Mouse (Mus musculus) lung, adult 2 months (tissue): ENCODE results near the gene BC004004. TPM values are rescaled to one million over a fixed set of nuclear protein-coding genes. Genes with fewer than 3 reads are reported as not detected.

ENCODE experiments used
- DNase-seq: peaks from one replicate; pipeline ENCODE4 v3.0.0; 2022
- H3K4me1 ChIP-seq: fragments of 200-500 bp; 2 replicates; pipeline ENCODE4 v1.6.1; 2011; ENCODE audit warnings: low read length; ENCODE audit not compliant: control insufficient read depth, insufficient read depth
- H3K4me3 ChIP-seq: fragments of 200-500 bp; replicated peaks from 2 replicates; pipeline ENCODE3; 2011; ENCODE audit warnings: low read depth, mild to moderate bottlenecking, control low read depth, low read length; ENCODE audit errors: extremely low read depth
- CTCF ChIP-seq: fragments of 200-500 bp; IDR thresholded peaks from 2 replicates; pipeline ENCODE4 v1.5.1; 2011; ENCODE audit warnings: mild to moderate bottlenecking, low read length, control low read depth; ENCODE audit not compliant: insufficient read depth
- POLR2A ChIP-seq: fragments of 200-500 bp; IDR thresholded peaks from 2 replicates; pipeline ENCODE4 v1.6.1; 2011; ENCODE audit warnings: low read depth, mild to moderate bottlenecking, control low read depth, low read length, borderline replicate concordance; ENCODE audit errors: extremely low read depth
- WGBS: fragments of 180-500 bp; shearing (Covaris S2); methylation state at CpG from one replicate; pipeline ENCODE4 v1.1.7; 2018; 5-methylcytosine and 5-hydroxymethylcytosine counted together
- polyA plus RNA-seq: library from polyadenylated mRNA; depleted of rRNA; stranded (reverse); fragments of >200 nt; gene quantifications from 2 replicates; pipeline ENCODE4 v1.2.3, GENCODE M21; 2012

BC004004 gene
- polyA plus RNA-seq, 1 experiment = 70.8 TPM

- WGBS = 45% methylated on average over 6 of the region's 6 CpGs
- no peak overlapping the region for H3K4me3 ChIP-seq
- TF ChIP-seq POLR2A (no peak), CTCF (no peak)
- H3K4me1 ChIP-seq = peaks cover 10% of the 10 kb centered on the region
- DNase-seq = no peak
Observed at GRCm38 (mm10) chr17:29267931-29268681, 482 bp upstream of the BC004004 start.

GRCm38 (mm10) chr17:29269349-29269706, 740 bp downstream of the BC004004 start:
- 10% methylated on average over 10 of the region's 10 CpGs for WGBS
- DNase-seq = no peak
- TF ChIP-seq CTCF (no peak), POLR2A (no peak)
- Histone ChIP-seq H3K4me1 (peaks cover 7% of the 10 kb centered on the region), H3K4me3 (peak overlapping the region; percentile 84)

- TF ChIP-seq CTCF (no peak), POLR2A (no peak)
- Histone ChIP-seq H3K4me1 (peaks cover 4% of the 10 kb centered on the region), H3K4me3 (no peak overlapping the region)
- WGBS = 84% methylated on average over 9 of the region's 9 CpGs
- no peak for DNase-seq
Observed at GRCm38 (mm10) chr17:29270148-29270698, 1.6 kb downstream of the BC004004 start.

GRCm38 (mm10) chr17:29273156-29273555, 4.6 kb downstream of the BC004004 start:
- Histone ChIP-seq H3K4me3 (no peak overlapping the region), H3K4me1 (peaks cover 4% of the 10 kb centered on the region)
- WGBS = 63% methylated on average over 7 of the region's 7 CpGs
- no peak for DNase-seq
- TF ChIP-seq POLR2A = no peak
- no peak for TF ChIP-seq CTCF

GRCm38 (mm10) chr17:29273889-29274288, 5.3 kb downstream of the BC004004 start:
- no peak for TF ChIP-seq CTCF
- TF ChIP-seq POLR2A = no peak
- peak; percentile 51 for DNase-seq
- Histone ChIP-seq H3K4me3 (no peak overlapping the region), H3K4me1 (peaks cover 4% of the 10 kb centered on the region)
- 44% methylated on average over 11 of the region's 11 CpGs for WGBS

GRCm38 (mm10) chr17:29280422-29280821, 11.8 kb downstream of the BC004004 start:
- no peaks in the 10 kb centered on the region for H3K4me1 ChIP-seq
- no peak for DNase-seq
- no peak for TF ChIP-seq POLR2A
- no peak for TF ChIP-seq CTCF
- WGBS = 90% methylated on average over 5 of the region's 5 CpGs
- no peak overlapping the region for H3K4me3 ChIP-seq

GRCm38 (mm10) chr17:29281541-29281940, 13.0 kb downstream of the BC004004 start:
- Histone ChIP-seq H3K4me1 (no peaks in the 10 kb centered on the region), H3K4me3 (no peak overlapping the region)
- WGBS = 80% methylated on average over 5 of the region's 5 CpGs
- no peak for DNase-seq
- TF ChIP-seq POLR2A (no peak), CTCF (no peak)

GRCm38 (mm10) chr17:29282216-29282952, 13.8 kb downstream of the BC004004 start:
- WGBS = 77% methylated on average over 21 of the region's 21 CpGs
- Histone ChIP-seq H3K4me1 (no peaks in the 10 kb centered on the region), H3K4me3 (no peak overlapping the region)
- DNase-seq = no peak
- no peak for TF ChIP-seq CTCF
- no peak for TF ChIP-seq POLR2A

GRCm38 (mm10) chr17:29291793-29292192, 23.2 kb downstream of the BC004004 start:
- DNase-seq = no peak
- H3K4me3 ChIP-seq = no peak overlapping the region
- H3K4me1 ChIP-seq = no peaks in the 10 kb centered on the region; the same call in 1 of the 2 replicates
- TF ChIP-seq POLR2A (no peak), CTCF (no peak)
- 93% methylated on average over 7 of the region's 7 CpGs for WGBS

- WGBS = 51% methylated on average over 3 of the region's 3 CpGs
- TF ChIP-seq CTCF = no peak
- TF ChIP-seq POLR2A = no peak
- no peak overlapping the region for H3K4me3 ChIP-seq
- H3K4me1 ChIP-seq = no peaks in the 10 kb centered on the region; the same call in 1 of the 2 replicates
- DNase-seq = no peak
Observed at GRCm38 (mm10) chr17:29292996-29293395, 24.4 kb downstream of the BC004004 start.
